In genomic region chr16:29438045-29438444, GRCm38 (mm10) we compare ENCODE assay signal across 25 mouse cellular contexts. TPM values are rescaled to one million over a fixed set of nuclear protein-coding genes. Genes with fewer than 3 reads are reported as not detected.
"Had no signal": no experiment of that assay in that cellular context is flagged by ENCODE, and none has a peak within 500 bp of the region (broad histone marks: within the 10 kb centered on the region; RNA-seq: fewer than 3 reads in every experiment).

No protein-coding gene starts in this region.

- H3K9me3 ChIP-seq: kidney, embryonic 15.5 days; limb, embryonic 12.5 days; limb, embryonic 15.5 days; neural tube, embryonic 12.5 days; neural tube, embryonic 15.5 days had no signal

- H3K4me3 ChIP-seq: kidney, embryonic 15.5 days; limb, embryonic 12.5 days; limb, embryonic 15.5 days; neural tube, embryonic 12.5 days; neural tube, embryonic 15.5 days had no signal

- H3K27ac ChIP-seq: kidney, embryonic 15.5 days; limb, embryonic 12.5 days; limb, embryonic 15.5 days; liver, embryonic 14.5 days; macrophage; neural tube, embryonic 12.5 days; neural tube, embryonic 15.5 days; stomach, postnatal 0 days had no signal

- H3K27me3 ChIP-seq: kidney, embryonic 15.5 days; limb, embryonic 12.5 days; limb, embryonic 15.5 days; neural tube, embryonic 12.5 days; neural tube, embryonic 15.5 days had no signal

- H3K36me3 ChIP-seq: kidney, embryonic 15.5 days; limb, embryonic 12.5 days; limb, embryonic 15.5 days; neural tube, embryonic 12.5 days; neural tube, embryonic 15.5 days had no signal

- H3K4me2 ChIP-seq: kidney, embryonic 15.5 days; limb, embryonic 12.5 days; limb, embryonic 15.5 days; liver, embryonic 11.5 days; lung, embryonic 14.5 days; neural tube, embryonic 12.5 days; neural tube, embryonic 15.5 days had no signal

- ATAC-seq: liver, postnatal 0 days; lung, postnatal 0 days had no signal

- DNase-seq: kidney, adult 11 months; kidney, adult 8-10 months; kidney, postnatal 10 days; kidney, postnatal 36 days; left cerebral cortex, postnatal 4 days; liver, postnatal 0 days; lung, embryonic 14.5 days; right cerebral cortex, adult 18-20 months; right cerebral cortex, postnatal 14 days; right cerebral cortex, postnatal 4 days; thymus, adult 2 months; thymus, postnatal 14 days; thymus, postnatal 4 days had no signal

- H3K4me1 ChIP-seq: kidney, embryonic 15.5 days; limb, embryonic 12.5 days; limb, embryonic 15.5 days; neural tube, embryonic 12.5 days; neural tube, embryonic 15.5 days had no signal

- H3K9ac ChIP-seq: kidney, embryonic 15.5 days; limb, embryonic 12.5 days; limb, embryonic 15.5 days; liver, embryonic 14.5 days; liver, postnatal 0 days; lung, embryonic 14.5 days; neural tube, embryonic 12.5 days; neural tube, embryonic 15.5 days had no signal

RNA-seq across cellular contexts. Expression of gene Atp13a5, which starts 59.5 kb away (rescaled TPM):
- total RNA-seq: megakaryocyte-erythroid progenitor cell, adult 5-6 weeks had no signal
- polyA plus RNA-seq: kidney, embryonic 15.5 days; limb, embryonic 12.5 days; liver, embryonic 11.5 days; liver, embryonic 14.5 days; lung, embryonic 14.5 days; macrophage; stomach, embryonic 14.5 days had no signal
